Mouse (Mus musculus) lung, postnatal 36 days (tissue): ENCODE measurements around the gene Pom121l2.

Source experiments
- DNase-seq: peaks from one replicate; pipeline ENCODE4 v3.0.0; 2022; ENCODE audit warnings: mixed read lengths

Gene Pom121l2

GRCm38 (mm10) chr13:21980981-21981802, at the start of gene Pom121l2:
Gene Pom121l2, plus strand, starts transcription at chr13:21981194.
- peak; percentile 22 for DNase-seq

DNA sequence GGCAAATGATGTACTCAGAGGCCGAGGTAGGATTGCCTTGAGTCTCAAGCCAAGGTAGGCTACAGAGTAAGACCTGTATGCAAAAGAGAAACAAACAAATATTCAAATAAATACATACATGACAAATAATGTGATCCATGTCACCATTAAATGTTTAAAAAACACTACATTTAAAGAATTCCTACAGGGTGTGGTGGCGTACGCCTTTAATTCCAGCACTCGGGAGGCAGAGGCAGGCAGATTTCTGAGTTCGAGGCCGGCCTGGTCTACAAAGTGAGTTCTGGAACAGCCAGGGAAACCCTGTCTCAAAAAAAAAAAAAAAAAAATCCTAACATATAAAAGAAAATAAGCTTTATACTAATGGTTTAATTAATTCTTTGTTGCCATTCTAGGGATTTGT, 49.3 kb upstream of the Pom121l2 start:
- DNase-seq: no peak

- peak; percentile 21 for DNase-seq
Measured at GRCm38 (mm10) chr13:21933626-21934548, 47.1 kb upstream of the Pom121l2 start.

DNA sequence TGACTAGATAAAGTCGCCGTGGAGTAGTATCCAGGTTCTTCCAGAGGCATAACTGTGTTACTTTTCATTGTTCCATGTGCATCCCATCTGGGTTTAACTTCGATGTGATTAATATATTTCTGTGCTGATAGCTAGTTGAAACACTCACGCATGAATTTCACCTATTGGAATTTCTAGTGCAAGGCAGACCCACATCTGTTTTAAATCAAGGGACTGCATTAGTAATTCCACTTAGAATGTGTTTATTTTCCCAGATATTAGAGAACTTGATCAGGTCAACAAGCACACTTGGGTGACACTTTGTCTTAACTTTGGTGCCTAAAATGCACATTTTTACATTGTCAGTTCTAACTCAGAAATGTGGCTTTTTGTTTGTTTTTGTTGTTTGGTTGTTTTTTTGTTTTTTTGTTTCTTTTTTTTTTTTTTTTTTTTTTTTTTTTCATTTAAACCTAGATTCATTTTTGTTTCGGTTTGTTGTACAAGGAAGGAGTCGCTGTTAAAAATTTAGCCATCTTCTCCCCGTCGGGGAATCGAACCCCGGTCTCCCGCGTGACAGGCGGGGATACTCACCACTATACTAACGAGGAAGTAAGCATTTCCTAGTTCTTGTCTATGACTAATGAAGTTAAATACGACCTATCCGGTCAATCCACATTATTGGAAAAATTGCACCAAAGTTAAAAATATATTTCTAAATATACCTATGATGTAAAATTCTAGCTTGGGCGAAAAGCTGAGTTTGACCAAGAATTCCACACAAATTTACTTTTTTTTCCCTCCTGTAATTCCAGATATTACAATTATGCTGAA, 45.8 kb upstream of the Pom121l2 start:
- DNase-seq: peak; percentile 72

- DNase-seq: no peak
Measured at GRCm38 (mm10) chr13:21935833-21936232, 45.2 kb upstream of the Pom121l2 start.

DNA sequence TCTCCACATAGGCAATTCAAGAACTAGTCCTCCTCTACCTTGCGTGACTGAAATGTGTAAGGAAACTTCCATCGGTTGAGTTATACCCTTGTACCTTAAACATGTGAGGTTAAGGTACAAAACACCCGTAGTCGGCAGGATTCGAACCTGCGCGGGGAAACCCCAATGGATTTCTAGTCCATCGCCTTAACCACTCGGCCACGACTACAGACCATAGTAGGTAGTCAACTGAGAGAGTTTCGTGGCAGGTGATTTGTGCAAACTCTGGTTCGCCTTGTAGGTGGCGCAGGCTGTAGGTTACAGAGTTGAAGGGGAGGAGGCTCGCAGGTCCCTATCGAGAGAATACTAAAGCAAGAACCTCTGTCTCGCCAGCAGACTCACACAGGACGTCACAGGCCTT, 44.0 kb upstream of the Pom121l2 start:
- peak; percentile 62 for DNase-seq

- peak; percentile 97 for DNase-seq
Measured at GRCm38 (mm10) chr13:21940213-21940612, 40.8 kb upstream of the Pom121l2 start.

DNA sequence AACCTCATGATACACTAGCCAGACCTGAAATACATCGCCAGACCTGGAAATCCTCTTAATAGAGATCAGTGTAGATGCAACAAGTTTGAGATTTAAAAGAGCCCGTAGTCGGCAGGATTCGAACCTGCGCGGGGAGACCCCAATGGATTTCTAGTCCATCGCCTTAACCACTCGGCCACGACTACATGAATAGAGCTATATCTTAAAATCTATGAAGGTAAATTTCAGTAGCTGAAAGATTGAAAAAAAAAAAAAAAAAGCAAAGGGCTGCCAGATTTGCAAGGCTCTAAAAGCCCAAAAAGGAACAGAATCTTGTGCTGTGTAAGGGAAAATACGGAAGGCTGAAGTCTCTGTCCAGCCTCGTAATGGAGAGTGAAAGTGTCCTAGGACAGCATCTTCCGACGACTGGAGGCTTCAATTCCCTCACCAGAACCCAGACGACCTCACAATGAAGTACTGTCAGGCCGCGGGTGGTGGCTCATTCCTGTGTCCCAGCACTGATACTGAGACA, 40.1 kb upstream of the Pom121l2 start:
- peak; percentile 93 for DNase-seq

DNA sequence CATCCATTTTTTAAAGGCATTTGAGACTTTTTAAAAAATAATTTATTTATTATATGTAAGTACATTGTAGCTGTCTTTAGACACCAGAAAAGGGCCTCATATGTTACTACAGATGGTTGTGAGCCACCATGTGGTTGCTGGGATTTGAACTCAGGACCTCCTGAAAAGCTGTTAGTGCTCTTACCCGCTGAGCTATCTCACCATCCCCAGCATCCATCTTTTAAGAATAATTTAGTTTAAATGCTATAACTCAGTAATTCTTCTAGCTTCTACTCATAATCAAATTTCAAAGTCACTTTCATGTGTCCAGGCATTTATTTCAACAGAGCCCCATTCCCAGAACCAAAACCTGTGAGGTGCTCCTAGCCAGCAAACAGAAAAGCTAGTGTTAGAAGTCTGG, 37.4 kb upstream of the Pom121l2 start:
- DNase-seq: no peak

GRCm38 (mm10) chr13:21944592-21944925, 36.4 kb upstream of the Pom121l2 start:
- DNase-seq: no peak

DNA sequence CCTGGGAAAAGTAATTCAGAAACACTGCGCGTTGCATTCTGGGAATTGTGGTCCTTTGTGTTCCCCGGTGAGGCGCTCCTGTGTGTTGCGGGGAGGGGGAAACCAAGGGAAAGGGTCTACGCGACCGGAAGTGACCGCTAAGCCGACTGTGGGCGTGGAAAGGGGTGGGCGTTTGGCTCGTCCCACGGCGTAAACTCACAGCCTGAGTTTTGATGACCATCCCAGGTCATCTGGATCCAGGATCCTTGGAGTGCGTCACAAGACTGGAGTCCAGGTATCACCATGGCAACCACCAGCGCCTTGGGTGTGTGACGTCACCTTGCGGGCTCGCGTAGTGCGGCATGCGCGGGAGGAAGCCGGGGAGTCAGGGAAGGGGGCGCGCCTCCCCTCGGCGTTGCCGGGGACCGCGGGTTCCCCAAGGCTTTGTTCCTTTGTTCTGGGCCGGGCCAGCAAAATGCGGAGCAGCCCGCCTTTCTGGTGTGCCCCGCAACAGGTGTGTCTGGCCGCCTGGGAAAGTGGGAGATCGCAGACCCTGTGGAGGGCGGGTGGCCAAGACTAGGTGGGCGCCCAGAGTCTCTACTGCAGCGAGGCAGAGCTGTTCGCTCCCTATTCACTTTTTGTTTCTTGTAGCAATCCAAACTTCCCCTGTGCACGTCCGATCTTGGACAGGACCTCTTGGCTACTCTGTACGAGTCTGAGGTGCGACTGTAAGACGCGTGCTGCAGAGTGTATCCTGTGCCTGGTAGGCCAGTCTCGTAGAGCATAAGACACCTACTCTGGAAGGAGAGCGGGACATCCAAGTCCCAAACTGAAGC, 35.9 kb upstream of the Pom121l2 start, which contains the start of gene Zfp184:
Zfp184 (plus strand) TSS at position 169 of the 815 bp plus-strand sequence.
- peak; percentile 95 for DNase-seq

DNA sequence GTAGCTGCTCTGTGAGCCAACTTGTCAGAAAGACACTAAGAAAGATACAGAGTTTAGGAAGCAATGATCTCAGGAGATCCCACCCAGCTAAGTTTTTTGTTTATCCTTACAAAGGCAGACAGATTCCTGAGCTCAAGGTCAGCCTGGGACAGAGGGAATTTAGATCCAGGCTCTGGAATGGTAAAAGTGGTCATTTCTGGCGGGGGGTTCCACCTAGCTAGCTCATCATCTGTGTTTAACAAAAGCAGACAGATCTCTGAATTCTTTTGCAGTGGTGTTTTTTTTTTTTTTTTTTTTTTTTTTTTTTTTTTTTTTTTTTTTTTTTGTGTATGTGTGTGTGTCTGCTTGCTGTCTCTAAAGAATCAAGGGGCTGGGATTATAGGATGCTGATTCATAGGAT, 11.7 kb upstream of the Pom121l2 start:
- DNase-seq: no peak

GRCm38 (mm10) chr13:21969816-21970215, 11.2 kb upstream of the Pom121l2 start:
- no peak for DNase-seq

DNA sequence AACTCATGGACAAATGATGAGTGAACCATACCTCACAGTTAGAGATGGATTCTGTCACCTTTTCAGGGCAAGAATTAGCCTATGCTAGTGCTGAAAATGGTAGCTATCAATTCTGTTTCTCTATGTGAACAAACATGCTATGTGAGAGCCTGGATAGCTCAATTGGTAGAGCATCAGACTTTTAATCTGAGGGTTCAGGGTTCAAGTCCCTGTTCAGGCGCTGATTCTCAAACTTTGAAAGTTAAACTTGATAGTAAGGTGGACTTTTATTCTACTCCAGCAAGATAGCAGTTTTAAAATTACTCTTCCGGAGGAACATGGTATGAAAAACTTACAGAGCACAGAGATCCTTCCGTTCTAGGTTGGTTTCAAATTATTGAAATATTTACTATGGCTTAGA, 9.4 kb upstream of the Pom121l2 start:
- DNase-seq: peak; percentile 3

DNA sequence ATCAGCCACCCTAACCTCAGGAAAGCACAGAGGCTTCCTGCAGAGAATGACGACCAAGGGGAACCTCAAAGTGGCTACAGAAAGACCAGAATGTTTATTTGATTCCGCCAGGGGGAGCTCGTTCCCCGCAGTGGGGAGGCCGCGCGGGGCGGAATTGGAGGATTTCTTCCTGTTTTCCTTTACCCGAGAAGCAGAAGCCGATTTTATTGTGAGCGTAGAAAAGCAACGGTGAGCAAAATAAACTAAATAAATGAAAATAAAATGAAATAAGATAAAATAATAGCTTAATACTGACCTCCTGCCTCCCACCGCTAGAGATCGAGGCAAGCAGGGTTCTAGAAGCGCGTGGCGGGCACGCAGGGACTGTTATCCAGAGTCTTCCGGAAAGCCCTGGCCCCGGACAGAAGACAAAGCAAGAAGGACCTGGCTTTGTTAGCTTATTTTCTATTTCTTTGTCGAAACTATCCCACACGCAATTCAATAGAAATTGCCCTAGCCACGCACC, 6.7 kb upstream of the Pom121l2 start:
- peak; percentile 90 for DNase-seq

- DNase-seq: peak; percentile 87
Measured at GRCm38 (mm10) chr13:21974726-21975473, 6.1 kb upstream of the Pom121l2 start.

- no peak for DNase-seq
Measured at GRCm38 (mm10) chr13:21981803-21982193, 804 bp downstream of the Pom121l2 start.

DNA sequence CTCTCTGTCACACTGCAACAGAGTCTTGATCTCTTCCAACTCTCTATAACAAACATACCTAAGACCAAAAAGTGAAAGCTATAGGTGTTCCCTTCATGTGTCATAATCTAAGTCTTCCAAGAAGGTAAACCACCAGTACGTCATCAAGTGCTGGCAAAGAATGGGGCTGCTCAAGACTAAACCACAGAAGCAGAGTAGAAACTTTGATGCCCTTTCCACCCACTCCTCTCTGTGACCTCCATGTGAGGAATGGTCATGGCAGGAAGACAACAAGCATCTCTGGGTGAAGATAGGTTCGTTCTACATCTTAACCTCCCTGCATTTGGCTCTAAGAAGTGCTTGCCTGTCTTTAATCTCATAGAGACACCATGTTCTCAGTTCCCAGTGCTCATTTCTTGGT, 3.5 kb downstream of the Pom121l2 start:
- no peak for DNase-seq

DNA sequence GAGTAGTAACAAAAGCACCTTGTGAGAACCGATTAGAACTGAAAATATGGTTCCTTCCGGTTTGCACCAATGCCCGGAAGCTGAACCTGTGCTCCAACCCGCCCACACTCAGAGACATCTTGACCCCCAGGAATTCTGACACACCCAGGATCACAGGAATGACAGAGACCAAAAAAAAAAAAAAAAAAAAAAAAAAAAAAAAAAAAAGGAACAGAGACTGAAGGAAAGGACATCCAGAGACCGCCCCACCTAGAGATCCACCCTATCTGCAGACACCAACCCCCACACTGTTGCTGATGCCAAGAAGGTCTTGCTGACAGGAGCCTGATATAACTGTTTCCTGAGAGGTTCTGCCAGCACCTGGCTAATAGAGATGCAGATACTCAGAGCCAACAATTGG, 11.6 kb downstream of the Pom121l2 start:
- DNase-seq: no peak

GRCm38 (mm10) chr13:21993957-21994738, 13.2 kb downstream of the Pom121l2 start:
- DNase-seq: peak; percentile 53
